Comparison of ENCODE assay signal across 1 mouse cellular context in the genomic region with DNA sequence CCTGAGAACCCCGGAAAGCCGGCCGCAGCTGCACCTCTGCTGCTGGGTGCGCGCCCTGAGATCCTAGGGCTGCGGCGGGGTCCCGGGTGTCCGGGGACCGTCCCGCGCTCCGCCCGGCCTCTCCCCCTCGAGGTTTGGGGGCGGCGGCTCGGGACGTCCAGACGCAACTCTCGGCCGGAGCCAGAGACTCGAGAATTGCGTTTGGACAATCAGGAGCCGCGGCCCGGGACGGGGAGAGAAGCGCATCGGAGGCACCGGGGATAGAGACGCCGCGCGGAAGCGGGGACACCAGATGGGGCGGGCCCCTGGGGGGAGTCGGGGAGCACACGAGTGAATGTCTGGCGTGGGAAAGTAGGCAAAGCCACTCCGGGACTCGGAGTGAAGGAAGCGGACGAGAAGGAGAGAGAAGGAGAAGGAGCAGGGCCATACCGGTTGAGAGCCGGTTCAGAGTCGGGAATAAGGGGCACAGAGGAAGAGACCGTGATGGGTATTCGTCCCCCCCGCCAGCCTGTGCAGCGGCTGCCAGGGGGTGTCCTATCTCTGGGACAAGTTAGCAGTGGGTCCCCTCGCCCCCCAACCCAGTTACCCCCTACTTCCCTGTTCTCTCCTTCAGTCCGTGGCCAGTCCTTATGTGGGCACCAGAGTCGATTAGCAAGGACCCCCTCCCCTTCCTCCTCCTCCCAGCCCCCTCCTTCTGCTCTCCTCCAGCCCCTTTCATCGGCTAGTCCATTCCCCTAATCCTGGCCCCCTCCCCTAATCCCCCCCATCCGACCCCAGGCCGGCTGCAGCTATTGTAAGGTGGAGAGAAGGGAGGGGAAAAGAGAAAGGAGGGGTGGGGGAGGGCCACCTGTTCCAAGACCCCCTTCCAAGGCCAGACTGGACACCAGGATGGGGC.
TF ChIP-seq lines count a peak whose summit lies in the region.

No protein-coding gene starts in this region.

TF ChIP-seq in CH12.LX, 34 proteins besides CTCF, POLR2A, EP300 and RAD21 (continued from another document):
- TF ChIP-seq E2F4 (IDR thresholded peaks at IDR 0.05; ENCODE audit: insufficient replicate concordance, low read depth, low read length) (no peak), ZNF384 (IDR thresholded peaks at IDR 0.05; ENCODE audit: low read depth, low read length) (no peak)
